Mouse (Mus musculus) cortical plate, adult 2 months (tissue): Measurements from ENCODE around the gene Mab21l3.

Experiments
- CTCF ChIP-seq: fragments of 200-500 bp; IDR thresholded peaks from 2 replicates; pipeline ENCODE4 v1.5.1; 2011; ENCODE audit warnings: mild to moderate bottlenecking, control low read depth, low read length; ENCODE audit not compliant: insufficient read depth; ENCODE audit errors: extremely low read depth
- POLR2A ChIP-seq: fragments of 200-500 bp; IDR thresholded peaks from 2 replicates; pipeline ENCODE4 v1.6.1; 2011; ENCODE audit warnings: mild to moderate bottlenecking, low read length, control low read depth; ENCODE audit not compliant: insufficient read depth; ENCODE audit errors: extremely low read depth

GRCm38 (mm10) chr3:101885041-101885440 is 36.3 kb upstream of the Mab21l3 start:
- TF ChIP-seq POLR2A, result no peak
- no peak for TF ChIP-seq CTCF
